Mouse (Mus musculus) cerebellum, postnatal 36 days (tissue): ENCODE data around the gene Dkkl1.
"Not testable (repeated sequence)": the region's sequence is repeated elsewhere in the genome, so short reads cannot be mapped to it uniquely, and the experiment has no call there.

ENCODE experiments used
- DNase-seq, 2 experiments: peaks; one replicate each; pipeline ENCODE4 v3.0.0; 2021 to 2022; ENCODE audit warnings: mixed read lengths in 2 of 2

Gene Dkkl1

DNA sequence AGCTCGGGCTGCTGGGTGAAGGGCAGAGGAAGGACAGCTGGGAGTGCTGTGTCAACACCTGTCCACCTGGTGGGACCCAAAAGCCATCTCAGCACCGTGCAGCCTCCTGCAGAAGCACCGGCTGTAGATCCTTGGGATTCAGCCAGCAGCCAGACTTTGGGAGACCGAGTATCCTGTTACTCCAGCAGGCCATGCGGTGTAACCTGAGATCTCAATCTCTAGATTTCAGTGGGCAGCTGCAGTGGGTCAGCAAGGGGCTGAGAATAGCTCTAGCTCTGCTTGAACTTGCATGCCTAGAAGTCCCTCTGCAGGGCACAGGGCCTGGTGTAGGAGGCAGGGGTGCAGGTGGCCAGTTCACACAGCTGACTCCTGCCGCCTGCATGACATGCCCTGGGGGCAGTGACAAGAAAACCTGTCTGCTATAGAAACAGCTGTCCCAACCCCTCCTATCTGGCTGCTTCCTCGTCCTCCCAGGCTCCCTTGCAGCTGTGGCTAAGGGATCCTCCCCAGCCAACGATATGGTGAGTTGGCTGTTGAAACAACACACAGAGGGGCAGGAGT lies 20.1 kb downstream of the Dkkl1 start:
- peak; percentile 76 to 81 for DNase-seq

DNA sequence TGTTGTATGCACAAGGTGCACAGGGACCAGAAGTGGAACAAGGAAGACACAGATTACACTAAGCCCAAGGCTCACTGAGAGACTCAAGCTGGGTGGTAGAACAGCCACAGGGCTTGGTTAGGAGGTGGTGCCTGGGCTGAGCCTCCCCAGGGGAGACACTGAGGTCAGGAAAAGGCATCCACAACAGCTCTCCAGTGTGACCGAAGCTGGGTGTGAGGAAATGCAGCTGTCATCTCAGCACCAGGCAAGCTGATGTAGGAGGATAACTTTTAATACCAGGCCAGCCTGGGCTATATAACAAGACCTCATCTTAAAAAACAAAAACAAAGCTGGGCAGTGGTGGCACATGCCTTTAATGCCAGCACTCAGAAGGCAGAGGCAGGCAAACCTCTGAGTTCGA lies 20.8 kb downstream of the Dkkl1 start:
- DNase-seq = no peak

DNA sequence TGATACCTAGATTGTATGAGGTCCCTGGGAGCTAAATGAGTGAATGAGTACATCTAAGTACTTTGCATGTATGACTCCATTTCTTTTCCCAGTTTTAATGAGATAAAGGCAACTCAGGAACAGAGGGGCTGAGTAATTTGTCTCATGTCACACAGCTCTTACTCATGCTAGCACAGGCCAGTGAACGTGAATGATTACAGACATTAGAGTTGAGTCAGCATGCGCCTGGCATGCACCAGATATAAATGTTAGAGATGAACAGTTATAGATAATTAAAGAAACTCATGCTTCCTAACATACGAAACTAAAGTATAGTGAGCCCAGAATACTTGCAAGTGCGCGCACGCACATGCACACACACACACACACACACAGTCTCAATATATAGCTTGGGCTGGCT lies 21.8 kb downstream of the Dkkl1 start:
- DNase-seq = no peak

DNA sequence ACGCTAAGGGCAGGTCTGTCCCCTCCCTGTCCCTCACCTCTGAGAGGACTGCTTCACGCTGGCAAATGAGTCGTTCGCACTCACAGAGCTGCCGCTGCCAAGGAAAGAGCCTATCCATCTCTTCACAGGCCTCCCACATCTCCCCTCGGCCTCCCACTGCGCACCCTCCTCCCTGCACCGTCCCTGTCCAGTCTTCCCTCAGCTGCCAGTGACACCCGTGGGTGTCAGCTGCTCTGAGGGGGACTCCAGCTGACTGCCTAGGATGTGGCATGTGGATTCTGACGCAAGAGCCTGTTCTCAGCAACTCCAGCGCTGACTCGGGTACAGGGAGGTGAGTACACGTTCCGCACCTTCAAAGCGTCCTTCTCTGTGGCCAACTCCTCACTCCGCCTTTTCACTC lies 22.3 kb downstream of the Dkkl1 start:
- no peak for DNase-seq

DNA sequence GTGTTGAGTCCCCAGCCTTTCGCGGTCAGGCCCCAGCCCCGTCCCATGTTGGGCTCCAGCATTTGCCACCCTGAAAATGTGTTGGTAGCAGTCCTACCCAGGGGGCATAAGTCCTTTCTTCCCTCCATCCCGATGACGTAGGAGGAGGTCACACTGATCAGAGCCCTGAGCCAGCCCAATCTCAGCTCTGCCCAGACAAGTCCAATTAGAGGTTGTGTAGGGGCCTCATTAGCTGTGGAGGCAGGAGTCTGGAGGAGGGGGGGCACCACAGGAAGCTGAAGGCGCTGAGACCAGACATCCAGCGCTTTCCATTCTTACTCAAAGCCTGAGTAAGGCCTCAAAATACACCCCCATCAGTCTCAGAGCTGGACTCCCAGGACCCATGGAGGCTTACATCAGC lies 26.0 kb downstream of the Dkkl1 start:
- DNase-seq = no peak

DNA sequence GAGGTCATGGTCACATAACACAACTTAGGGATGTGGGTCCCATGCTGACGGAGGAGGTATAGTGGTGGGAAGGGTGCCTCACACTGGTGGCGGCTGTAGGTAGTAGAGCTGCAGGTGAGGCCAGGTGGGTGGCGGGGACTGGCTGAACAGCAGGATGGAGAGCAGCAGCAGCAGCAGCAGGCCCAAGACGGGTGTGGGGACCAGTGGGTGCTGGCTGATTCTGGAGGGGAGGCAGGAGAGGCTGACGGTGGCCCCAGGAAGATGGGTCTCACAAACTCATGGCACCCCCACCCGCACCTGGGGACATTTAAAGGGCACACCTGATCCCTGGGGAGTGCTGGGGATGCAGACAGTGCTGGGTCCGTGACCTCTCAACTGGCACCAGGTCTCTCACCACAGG lies 28.3 kb downstream of the Dkkl1 start:
- DNase-seq = peak in 1 of 2 experiments; percentile 5

DNA sequence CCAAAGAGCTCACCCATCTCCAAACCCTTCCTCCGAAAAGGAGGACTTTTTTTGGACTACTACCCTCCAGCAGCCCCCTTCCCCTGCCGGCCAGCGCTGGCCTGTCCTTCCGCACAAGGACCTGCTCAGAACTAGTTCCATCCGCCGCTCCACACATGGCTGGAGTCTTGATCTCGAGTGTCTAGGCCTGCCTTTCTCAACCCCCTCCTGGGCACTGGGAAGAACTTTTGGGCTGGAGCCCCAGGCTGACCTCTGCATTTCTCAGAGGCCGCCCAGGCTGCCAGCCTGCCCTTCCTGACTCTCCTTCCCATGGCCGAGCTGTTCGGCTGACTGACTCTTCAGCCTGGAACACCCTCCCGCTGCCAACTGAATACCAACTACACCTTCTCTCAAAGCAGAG lies 29.3 kb downstream of the Dkkl1 start:
- DNase-seq = no peak

DNA sequence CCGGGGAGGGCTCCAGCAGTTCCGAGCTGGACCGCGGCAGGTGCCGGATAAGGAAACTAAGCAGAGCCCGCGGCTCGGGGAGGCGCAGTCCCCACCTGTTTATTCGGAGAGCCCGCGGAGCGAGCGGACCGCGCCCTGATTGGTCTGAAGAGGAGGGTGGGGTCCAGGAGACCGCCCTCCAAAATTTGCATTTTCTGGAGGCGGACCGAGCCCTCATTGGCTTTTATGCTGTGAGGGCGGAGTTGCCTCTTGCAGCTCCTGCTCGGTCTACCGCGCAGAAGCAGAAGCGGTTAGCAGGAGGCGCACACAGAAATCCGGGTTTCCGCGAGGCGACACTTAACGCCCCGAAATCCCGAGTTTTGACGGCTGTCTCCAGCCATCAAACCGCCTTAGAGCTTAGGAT lies 29.7 kb downstream of the Dkkl1 start:
- DNase-seq = peak; percentile 83 to 89

DNA sequence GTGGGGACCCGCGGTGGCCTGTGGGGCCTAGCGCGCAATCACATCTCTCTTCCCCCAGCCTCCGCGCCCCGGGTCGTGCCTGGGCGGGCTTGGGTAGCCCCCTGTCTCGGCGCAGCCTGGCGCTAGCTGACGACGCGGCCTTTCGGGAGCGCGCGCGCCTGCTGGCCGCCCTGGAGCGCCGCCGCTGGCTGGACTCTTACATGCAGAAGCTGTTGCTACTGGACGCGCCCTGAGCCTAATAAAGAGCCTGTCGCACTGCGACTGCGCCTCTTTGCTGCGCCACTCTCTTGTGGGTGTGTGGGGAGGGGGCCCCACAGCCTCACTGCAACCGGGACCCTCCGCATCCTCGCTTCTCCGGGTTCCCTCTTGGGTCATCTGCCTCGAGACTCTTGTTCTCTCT lies 30.4 kb downstream of the Dkkl1 start:
- no peak for DNase-seq

DNA sequence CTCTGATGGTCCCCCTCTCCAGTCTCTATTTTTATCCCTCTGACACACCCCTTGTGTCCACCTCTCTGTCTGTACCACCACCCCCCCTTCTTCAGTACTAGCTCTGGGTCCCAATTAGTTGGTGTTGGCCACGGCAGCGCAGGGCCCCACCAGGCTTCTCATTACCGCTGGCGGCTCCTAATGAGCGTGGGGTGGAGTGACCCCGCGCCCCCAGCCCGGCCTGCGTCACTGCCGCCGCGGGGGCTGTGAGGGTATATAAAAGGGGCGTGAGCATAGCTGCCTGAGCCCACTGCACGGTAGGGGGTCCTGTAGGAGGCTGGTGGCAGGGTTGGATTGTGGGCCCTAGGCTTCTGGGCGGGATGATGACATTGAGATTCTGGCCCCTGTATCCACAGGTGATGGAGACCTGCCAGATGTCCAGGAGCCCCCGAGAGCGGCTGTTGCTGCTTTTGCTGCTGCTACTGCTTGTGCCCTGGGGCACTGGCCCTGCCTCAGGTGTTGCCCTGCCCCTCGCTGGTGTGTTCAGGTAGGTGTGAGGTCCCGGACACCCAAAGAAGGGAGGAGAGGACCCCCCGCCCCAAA lies 31.0 kb downstream of the Dkkl1 start, which contains the start of gene Pth2:
TSS of gene Pth2 (plus strand) at position 100 of the 582 bp plus-strand sequence.
- no peak for DNase-seq

DNA sequence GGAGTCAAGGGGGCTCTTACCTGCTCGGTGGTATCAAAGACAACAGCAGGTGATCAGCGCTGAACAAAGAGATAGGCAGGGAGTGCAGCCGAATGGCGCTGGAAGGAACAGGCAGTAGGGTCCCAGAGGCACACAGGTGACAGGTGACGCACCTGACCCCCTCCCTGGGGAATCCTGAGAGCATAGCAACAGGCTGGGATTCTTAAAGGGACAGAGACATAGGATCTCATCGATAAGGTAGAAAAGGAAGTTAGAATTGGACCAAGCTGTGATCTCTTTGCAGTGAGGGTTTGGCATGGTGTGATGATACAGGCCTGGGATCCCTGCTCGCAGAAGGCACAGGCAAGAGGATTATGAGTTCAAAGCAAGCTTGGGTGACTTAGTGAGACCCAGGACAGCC lies 32.5 kb downstream of the Dkkl1 start, which contains the start of gene Gfy:
TSS of gene Gfy (minus strand) at position 101 of the 400 bp plus-strand sequence.
- no peak for DNase-seq

DNA sequence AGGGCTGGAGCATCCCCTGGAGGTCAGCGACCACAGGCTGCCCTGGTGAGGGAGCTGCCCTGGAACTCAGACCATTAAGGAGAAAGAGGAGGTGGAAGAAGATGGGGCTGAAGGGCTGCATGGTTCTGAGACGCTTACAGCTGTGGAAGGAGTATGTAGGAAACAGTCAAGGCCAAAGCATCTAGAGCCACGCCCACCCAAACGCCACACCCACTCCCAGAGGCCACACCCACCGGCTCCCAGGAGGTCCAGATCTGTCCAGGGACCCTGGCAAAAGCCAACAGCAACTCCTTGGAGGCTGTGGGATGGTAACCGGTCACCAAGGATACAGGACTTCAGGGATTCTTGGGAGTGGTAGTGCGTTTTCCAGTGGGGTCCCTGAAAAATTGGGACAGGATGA lies 33.4 kb downstream of the Dkkl1 start:
- no peak for DNase-seq

DNA sequence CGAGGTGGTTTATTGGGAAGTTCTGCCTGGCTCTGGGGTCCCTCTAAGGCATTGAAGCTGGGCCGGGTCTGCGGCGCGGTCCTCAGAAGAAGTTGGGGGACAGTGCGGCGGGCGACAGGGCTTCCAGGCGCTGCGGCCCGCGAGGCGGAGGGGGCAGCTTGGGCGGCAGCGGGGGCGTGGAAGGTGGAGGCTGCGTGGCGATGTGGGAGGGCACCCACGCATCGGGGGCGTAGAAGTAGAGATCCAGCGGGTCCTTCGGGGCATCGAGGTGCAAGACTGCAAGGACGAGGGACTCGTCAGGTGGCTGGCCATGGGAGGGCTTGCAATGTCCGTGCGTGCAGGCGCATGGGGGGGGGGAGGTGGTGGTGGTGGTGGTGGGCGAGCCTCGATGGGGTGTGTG lies 35.6 kb downstream of the Dkkl1 start:
- peak in 1 of 2 experiments; percentile 34 for DNase-seq

DNA sequence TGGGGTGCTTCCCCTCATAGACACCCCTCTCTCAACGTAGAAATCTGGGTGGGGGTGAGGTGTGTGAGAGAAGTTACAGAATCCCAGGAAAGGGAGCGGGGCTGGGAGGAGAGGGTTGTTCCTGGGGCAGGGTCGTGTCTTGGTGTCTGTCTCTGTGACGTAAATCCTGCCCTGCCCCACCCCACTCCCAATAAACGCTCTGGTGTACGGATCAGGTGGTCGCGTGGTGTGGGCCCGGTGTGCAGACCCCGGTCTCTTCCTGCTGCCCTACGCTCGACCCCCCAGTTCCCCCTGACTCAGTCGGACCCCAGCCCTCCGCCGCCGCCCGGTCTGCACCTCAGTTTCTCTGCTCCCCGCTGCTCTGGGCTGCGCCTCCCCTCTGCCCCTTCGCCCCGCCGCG lies 36.0 kb downstream of the Dkkl1 start:
- no peak for DNase-seq

DNA sequence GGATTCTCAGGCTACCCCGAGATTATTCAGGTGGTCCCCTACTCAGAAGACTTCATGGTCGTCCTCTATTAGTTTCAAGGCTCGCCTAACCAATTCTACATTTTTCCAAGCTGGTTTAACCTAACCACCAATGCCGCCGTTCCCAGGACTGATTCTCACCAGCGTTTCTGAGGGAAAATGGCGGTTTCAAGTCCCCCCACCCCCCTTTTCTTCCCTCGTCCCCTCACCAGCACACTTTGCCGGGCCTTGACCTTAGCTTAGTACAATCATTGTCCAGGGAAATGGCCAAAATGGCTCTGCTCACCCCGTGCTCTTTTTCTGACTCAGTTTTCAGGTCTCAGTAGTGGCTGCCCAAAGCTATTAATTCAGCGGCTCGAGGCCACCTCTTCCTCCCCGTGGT lies 36.5 kb downstream of the Dkkl1 start:
- no peak for DNase-seq

DNA sequence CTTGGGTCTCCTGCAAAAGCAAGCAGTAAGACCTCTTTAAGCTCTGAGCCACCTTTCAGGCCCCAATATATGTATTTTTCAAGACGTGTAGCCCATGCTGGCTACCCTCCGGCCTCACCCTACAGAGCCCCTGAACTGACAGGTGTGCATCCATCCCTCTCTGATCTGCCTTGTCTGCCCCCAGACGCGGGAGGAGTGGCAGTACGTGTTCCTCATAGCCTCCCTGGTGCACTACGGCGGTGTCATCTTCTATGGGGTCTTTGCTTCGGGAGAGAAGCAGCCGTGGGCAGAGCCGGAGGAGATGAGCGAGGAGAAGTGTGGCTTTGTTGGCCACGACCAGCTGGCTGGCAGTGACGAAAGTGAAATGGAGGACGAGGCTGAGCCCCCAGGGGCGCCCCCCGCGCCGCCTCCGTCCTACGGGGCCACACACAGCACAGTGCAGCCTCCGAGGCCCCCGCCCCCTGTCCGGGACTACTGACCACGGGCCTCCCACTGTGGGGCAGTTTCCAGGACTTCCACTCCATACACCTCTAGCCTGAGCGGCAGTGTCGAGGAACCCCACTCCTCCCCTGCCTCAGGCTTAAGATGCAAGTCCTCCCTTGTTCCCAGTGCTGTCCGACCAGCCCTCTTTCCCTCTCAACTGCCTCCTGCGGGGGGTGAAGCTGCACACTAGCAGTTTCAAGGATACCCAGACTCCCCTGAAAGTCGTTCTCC lies 37.2 kb downstream of the Dkkl1 start:
- DNase-seq = no peak

DNA sequence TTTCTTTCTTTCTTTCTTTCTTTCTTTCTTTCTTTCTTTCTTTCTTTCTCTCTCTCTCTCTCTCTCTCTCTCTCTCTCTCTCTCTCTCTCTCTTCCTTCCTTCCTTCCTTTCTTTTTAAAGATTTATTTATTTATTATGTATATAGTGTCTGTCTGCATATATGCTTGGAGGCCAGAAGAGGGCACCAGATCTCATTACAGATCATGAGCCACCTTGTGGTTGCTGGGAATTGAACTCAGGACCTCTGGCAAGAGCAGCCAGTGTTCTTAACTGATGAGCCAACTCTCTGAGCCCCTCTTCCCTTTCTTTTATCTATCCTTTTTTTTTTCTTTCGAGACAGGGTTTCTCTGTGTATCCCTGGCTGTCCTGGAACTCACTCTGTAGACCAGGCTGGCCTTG lies 38.2 kb downstream of the Dkkl1 start:
- DNase-seq = not testable (repeated sequence)

DNA sequence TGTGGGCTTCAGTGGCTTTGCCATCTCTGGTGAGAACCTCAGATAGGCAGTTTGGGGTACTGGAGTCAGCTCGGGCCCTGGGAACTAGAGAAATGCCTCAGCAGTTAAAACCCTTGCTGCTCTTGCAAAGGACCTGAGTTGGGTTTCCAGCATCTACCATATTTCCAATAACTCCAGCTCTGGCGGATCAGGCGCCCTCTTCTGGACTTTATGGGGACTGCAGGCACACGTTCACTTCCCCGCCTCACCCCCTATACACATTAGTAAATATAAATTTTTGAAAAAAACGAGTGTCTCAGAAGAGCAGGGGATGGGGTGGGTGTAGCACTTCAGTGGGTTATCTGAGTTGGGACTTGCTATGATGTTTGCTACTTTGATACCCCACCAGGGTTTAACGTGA lies 39.0 kb downstream of the Dkkl1 start:
- DNase-seq = peak; percentile 51 to 58

DNA sequence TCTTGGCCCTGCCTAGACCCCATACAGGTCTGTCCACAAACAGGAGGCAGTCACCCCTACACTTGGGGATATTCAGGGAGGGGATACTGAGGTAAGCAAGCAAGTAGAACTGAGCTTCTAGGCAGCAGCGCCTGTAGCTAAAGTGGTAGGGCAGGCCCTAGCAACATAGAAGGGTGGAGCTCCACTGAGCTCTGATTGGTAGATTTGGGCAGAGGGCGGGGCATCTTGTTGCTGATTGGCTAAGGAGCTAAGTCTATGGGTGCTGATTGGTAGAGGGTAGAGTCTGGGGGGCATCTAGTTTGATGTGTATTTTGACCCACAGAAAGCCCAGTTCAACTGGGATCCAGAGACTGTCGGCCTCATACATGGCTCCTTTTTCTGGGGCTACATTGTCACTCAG lies 42.5 kb downstream of the Dkkl1 start:
- DNase-seq = peak; percentile 73 to 76

DNA sequence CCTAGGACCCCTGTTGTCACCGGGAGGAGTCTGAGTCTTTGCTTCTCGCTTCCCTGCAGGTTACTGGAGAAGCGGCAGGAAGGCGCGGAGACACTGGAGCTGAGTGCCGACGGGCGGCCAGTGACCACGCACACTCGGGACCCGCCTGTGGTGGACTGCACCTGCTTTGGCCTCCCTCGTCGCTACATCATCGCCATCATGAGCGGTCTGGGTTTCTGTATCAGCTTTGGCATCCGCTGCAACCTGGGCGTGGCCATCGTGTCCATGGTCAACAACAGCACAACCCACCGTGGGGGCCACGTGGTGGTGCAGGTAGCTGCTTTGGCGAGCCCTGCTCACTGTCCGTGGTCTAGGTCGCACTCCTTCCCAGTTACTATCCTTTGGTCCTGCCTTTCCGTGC lies 43.3 kb downstream of the Dkkl1 start:
- peak; percentile 62 to 64 for DNase-seq

DNA sequence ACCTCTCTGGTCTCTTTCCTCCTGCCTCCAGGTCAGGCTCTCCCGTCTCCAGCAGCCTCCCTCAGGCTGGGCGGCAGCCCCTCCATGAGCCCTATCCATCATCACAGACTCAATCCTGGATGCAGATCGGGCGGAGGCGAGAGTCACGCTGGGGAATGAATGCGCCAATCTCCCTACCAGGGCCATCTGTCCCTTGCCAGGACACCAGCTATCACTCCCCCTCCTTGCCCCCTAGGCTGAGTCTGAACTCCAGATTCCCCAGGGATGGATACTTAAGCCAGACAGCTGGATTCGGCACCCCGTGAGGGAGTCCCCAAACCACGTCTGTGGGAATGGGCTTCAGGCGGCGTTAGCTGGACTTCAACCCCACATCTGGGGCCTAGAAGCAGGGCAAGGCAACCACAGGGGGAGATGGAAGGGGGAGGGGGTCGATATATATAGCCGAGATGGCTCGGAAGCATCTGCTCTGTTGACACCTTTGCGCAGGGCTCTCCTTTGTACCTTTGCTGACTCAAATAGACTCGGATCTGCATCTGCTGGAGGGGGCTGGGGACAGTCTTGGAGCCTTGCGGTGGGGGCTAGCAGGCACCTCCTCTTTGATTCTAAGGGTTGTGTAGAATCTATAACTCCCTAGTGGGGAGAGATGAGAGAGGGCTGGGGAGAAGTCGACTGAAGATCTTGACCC lies 44.0 kb downstream of the Dkkl1 start:
- DNase-seq = peak; percentile 76 to 79

DNA sequence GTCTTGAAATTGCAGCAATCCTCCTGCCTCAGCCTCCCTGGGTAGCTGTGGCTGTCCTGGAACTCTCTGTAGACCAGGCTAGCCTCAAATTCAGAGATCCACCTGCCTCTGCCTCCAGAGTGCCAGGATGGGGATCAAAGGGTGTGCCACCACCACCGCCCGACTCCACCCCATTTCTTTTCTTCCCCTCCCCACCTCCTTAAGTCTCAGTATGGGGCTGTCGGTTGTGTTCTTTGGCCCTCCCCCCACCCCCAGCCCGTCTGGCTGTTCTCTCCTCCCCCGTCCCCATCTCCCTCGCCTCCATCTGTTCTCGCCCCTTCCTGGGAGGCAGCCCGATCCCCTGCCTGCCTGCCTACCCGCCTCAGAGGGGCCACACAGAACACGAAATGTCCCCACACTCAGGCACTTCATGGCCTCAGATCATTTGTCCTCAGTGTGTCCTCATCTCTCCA lies 45.0 kb downstream of the Dkkl1 start:
- peak; percentile 59 to 71 for DNase-seq

DNA sequence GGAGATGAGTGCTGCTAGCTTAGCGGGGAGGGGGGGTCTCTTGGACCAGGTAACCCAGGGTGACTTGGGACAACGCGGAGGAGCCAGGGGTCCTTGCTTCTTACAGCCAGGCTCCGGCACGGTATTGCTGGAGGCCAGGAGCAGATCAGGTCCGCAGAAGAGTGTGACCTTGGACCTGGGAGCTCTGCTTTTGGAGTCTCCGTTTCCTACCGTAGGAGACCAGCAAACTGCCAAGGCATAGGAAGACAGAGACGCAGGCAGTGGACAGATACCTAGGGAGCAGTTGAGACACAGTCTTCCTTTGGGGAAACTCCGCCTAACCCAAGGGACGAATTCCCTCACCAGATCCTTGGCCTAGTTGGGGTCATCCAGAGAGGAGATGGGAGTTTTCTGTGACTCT lies 46.2 kb downstream of the Dkkl1 start:
- peak in 1 of 2 experiments; percentile 22 for DNase-seq

DNA sequence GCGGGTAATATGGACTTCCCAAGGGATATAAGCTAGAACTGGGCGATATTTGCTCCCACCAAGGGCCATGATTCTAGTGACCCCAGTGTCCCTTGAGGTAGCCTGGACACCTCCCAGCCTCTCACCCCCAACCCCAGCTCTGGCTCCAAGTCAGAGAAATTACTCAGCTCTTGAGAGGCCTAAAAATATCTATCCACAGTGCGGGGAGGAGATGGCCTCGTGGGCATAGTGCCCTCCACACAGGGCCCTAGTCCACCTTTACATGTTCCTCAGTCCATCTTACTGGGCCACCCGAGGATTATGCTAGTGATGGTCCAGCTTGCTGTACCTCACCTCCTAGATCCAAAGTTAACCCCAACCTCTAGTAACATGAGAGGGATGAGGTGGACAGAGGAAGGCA lies 47.1 kb downstream of the Dkkl1 start:
- DNase-seq = peak; percentile 66 to 74
